Mouse (Mus musculus): ENCODE measurements around the gene Ggcx.
A peak's percentile ranks its signal among the peaks of the same experiment; 100 is the strongest.
"Not testable (repeated sequence)": the region's sequence is repeated elsewhere in the genome, so short reads cannot be mapped to it uniquely, and the experiment has no call there.

The Ggcx gene

DNA sequence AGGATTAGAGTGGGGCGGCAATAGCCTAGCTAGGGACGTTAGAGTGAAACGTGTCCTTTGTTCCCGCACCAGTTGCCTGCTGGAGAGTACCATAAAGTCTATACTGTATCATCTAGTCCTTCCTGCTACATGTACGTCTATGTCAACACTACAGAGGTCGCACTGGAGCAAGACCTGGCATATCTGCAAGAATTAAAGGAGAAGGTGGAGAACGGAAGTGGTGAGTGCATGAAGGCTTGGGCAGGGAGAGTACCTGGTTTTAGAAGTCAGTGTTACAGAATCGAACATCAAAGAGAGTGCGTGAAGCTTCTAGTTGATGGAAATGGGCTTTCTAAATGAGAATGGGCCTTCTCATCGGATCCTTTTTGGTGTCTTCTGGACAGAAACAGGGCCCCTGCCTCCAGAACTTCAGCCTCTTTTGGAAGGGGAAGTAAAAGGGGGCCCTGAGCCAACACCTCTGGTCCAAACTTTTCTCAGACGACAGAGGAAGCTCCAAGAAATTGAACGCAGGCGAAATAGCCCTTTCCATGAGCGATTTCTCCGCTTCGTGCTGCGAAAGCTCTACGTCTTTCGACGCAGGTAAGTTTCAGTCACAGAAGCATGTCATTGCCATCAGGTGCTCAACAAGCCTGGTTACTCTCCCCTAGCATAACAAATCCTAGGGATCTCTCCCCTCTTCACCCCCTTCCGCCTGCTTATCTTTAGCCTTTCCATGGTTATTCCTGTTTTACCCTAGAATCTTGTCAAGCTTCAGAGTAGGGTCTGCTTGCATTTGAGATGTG is 15.1 kb downstream of the Ggcx start:
- no peak for DNase-seq (ENCODE audit: low read depth, low spot score)

DNA sequence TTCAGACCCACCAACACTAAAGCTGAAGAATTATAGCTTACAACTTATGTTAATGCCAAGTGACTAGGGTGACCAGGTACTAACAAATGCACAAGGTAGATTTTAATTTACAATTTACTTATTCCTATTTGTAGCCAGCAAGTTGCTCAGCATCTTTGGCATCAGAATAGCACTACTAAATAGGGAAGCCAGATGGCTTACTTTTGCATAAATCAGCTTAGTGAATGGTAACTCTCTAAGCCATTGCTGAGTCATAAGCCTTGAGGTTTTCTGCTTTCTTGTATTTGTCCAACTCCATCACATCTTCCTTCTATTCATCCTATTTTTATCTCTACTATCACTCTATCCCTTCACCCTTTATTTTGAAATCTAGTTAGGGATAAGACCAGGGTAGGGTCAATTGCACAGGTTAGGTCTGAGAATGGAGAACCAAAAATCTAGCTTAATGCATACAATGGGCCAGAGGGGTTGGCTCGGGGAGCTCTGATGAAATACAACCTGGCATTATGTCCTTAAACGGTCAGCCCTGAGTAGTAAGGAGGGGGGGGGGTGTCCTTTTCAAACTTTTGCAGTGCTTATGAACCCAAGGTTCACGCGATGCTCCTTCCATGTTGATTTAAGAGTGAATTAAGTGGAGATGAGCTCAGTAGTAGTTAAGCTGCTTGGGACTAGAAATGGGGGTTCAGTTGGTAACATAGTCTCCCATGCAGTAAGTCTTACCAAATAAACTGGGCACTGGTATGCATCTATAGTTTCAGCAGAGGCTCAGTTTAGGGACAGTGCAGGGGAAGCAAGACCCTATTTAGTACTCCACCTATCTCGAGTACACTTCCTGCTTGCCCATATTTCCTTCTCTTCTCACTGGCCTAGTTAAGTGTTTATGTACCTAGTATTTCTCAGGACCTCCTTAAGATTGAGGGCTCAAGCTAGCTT is 17.1 kb downstream of the Ggcx start:
- DNase-seq (ENCODE audit: low read depth, low spot score): no peak

DNA sequence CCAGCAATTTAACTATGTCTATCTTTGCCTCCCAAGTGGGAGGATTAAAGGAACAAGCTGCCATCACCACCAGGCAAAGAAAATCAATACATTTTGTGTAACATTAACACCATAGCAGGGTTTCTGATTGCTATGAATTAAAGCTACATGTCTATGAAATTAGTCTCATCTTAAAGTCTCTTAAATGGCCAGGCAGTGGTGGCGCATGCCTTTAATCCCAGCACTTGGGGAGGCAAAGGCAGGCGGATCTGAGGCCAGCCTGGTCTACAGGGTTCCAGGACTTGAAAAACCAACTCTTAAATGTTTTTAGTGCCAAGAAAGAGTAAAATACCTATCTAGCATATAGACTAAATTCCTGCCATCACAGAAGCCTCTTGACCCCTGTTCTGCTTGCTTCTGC is 18.0 kb downstream of the Ggcx start:
- no peak for DNase-seq (ENCODE audit: low read depth, low spot score)

DNA sequence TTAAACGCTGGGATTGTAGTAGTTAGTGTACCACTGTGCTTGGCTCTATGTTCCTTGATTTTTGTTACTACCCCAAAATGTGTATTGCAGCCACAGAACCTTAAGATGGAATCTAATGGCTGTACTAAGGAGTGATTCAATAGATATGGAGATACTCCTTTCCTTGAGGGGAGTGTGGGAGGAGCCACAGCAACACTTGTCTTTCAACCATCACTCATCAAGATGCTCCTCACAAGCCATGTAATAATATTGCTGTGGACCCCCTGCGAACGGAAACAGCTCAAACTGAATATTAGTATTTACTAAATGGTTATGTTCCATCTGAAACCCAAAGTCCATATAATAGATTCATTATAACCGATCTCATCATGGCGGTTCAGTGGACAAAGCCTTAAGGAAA is 24.1 kb downstream of the Ggcx start:
- no peak for DNase-seq (ENCODE audit: low read depth, low spot score)

DNA sequence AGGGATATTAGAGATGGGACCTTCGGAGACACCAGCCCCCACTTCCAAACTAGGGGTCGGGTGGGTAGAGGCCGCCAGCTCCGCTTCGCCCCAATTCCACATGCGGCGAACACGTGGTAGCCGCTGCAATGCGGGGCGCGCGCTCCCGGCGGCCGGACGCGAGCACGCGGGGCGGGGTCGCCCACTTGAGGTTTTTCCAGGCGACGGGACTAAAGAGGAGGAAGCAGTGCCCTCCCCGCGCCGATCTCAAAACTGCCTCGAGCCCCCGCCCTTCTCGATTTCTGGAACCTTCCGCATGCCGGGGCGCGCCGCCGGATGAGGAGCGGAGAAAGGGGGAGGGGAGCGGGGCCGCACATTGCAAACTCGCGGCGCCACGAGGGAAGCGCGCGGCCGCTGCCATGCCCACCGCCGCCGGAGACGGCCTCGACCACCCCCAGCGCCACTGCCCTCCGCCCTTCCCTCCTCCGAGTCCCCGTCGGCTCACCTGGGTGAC is 24.8 kb downstream of the Ggcx start:
- DNase-seq (ENCODE audit: low read depth, low spot score): peak; percentile 69

DNA sequence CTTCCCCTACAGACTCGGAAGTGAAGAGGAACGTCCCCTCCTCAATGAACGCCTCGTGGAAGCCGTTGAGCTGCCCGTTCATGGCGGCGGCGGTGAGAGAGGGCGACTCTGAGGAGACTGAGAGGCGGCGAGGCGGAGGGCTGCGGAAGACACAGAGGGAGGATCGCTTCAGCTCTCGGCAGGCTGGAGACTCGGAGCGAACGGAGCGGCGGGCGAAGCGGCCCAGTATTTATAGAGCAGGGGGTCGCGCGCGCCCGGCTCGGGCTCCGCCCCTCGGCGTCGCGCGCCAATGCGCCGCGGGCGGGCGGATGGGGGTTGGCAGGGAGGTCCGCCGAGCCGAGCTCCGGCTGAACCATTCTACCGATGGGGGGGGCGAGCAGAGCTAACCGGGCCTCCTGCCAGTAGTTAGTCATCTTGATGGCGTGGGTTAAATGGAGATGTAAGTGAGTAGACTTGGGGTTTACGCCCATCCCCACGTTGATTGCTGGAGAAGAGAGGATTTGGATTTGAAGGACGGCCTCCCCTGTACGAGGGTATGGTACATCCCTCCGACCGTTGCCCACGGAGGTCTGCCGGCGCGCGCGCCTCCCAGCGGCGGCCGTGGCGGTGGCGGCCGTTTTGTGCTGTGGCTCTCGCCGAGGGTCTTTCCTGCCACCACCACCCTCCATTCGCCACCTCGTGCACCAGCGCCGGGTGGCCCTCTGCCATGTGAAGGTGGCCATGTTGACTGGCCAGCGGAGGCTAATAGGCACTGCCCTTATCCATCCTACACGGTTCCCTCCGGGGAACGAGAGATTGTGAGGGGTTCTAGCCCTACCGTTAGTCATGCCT is 25.5 kb downstream of the Ggcx start, which contains the start of gene Mat2a:
Gene Mat2a, minus strand, starts transcription at position 204 of the 831 bp plus-strand sequence.
- DNase-seq (ENCODE audit: low read depth, low spot score): peak; percentile 92

DNA sequence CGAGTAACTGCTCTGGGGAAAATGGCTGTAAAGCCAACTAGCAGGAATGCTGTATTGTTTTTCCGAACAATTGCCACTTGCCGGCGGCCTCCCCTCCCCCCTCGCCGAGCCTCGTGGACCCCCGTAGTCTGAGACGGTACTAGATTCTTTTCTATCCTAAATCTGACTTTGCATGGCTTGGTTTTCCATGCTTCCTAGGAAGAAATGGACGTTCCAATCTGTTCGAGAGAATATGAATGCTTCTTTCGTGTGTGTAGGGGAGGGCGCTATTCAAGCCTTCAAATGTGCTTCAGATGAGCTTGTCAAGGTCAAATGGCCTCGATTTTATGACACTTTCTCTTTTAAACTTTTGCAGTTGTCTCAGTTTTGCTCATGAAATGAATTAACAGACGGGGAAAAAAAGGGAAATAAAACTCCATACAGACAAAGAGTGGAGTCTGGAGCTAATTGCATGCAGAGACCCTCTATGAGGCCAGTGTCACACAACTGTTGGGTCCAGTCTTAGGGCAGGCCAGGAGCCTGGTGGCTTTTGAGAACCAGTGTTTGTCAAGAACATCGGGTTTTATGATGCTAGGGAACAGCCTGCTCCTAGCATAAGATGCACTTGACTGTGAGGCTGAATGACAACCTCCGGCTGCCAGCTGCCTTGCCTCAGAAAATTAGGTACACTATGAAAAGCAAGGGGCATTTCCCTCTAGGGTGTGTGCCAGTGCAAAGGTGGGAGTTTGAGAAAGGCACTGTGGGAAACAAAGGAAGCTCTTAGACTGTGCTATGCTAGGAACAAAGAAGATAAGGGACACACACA is 26.3 kb downstream of the Ggcx start:
- DNase-seq (ENCODE audit: low read depth, low spot score): no peak

DNA sequence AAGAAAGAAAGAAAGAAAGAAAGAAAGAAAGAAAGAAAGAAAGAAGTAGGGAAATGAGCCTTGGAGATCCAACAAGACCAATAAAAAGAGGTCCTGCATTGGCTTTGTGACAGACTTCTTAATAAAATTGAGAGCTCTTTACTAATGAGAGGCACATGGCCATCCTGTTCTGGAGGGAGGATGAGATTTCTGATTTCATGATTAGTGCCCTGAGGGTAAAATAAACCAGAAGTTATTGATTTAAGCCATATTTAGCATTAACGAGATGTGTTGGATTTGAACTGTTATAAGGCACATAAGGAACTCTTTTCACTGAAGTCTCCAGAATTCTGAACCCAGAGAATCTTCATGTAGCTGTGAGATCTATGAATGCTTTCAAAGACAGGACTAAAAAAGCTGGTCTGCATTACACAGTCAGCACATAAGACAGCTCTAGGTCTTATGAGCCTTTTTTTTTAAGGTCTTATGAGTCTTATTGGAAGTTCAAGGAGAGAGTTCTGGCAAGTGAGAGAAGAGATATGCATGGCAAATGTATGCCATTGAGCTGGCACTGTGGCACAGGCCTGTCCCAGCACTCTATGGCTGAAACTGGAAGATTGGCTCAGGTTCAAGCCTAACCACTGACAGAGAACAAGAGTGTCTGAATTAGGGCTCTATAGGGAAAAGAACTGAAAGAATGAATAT is 29.0 kb downstream of the Ggcx start:
- DNase-seq (ENCODE audit: low read depth, low spot score): no peak

DNA sequence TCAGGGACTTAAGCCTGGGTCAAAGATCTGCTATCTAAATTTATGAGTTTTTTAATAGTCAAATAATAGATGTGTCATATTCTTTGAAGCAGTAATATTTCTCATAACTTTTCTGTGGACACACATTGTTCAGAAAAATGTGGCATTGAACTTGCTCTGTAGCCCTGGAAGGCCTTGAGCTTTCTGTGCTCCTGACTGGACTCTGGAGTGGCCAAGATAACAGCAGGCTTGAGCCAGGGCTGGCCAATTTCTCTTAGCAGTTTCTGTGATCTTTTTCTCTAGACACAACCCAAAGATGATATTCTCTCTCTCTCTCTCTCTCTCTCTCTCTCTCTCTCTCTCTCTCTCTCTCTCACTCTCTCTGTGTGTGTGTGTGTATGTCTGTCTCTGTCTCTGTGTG is 30.9 kb downstream of the Ggcx start:
- no peak for DNase-seq (ENCODE audit: low read depth, low spot score)

DNA sequence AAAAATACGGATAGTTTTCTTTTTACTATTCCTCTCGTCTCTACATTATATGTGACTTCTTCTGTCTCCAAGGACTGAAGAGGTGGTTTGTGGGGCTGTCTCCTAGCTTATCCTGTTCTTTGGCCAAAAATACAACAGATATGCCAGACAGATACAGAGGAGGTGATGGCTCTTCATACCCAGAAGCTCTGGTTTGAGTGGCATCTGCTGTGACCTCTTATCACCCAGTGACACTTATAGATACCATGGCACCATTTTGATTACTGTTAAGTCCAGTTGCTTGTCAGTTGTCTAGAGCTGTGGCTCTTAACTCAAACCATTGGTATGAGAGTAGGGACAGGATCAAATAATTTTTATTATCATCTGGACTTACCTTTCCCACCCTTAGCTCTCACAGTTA is 33.4 kb downstream of the Ggcx start:
- no peak for DNase-seq (ENCODE audit: low read depth, low spot score)

DNA sequence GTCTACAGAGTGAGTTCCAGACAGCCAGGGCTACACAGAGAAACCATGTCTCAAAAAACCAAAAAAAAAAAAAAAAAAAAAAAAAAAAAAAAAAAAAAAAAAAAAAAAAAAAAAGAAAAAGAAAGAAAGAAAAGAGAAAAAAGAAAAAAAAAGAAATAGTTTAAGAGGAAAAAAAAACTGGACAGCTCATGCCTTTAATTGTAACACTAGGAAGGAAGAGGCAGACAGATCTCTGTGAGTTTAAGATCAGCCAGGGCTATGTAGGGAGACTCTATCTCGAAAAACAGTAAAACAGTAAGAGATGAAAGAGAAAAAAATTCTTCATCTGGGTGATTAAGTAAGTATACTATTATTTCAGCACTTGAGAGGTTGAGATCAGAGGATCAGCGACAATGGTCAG is 37.7 kb downstream of the Ggcx start:
- DNase-seq (ENCODE audit: low read depth, low spot score): not testable (repeated sequence)

DNA sequence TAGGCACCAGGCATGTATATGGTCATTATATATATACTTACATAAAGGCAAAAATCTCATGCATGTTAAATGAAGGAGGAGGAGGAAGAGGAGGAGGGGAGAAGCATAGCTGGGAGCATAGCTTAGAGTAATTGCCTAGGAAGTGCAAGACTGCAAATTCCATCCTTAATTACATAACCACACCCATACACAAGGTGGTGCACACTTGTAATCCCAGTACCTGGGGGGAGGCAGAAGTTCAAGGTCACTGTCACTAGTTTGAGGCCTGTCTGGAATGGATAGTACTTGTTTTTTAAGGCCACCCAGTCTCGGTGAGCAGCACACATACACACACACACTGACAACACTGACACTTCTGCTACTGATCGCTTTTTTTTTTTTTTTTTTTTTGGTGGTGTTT is 38.2 kb downstream of the Ggcx start:
- no peak for DNase-seq (ENCODE audit: low read depth, low spot score)

DNA sequence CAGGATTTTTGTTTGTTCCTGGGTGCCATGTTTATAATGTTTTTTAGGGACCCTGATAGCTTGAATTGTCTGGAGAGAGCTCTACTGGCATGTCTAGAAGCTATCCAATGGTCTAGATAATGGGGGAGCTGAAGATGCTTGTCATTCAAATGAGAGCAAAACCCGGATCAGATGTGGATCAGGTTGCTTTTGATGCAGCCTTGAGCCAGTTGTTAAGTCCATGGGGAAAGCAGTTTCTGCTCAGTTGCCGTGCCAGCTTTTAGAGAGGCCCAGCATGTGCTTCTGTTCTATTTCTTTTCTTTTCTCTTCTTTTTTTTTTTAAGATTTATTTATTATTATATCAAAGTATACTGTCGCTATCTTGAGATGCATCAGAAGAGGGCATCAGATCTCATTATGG is 39.5 kb downstream of the Ggcx start:
- no peak for DNase-seq (ENCODE audit: low read depth, low spot score)

DNA sequence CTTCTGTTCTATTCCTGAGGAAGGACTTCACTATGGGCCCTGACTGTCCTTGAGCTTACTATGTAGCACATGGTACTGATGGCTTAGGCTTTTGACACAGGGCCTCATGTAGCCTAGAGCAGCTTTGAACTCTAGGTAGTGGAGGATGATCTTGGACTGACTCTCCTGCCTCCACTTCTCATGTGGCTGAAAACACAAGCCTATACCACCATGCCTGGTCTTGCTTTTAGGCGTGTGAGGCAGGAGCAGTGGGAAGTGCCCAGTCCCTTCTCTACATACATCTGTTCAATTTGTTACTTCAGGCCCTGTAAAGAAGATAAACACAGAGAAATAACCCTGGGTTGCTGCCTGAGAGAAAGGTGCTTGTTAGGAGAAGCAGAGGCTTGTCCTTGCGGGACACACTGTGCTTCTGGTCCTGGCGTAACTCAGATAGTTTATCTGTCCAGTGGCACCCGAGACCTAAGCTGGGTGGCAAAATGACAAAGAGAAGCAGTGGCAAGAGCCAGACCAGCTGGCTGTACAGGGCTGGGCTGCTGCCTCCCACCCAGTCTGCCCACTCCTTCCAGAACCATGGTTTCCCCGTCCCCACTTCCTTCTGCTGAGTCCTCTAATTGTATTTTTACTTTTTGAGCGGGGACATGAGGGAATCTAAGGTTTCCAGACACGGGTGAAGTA is 40.1 kb downstream of the Ggcx start:
- DNase-seq (ENCODE audit: low read depth, low spot score): no peak

DNA sequence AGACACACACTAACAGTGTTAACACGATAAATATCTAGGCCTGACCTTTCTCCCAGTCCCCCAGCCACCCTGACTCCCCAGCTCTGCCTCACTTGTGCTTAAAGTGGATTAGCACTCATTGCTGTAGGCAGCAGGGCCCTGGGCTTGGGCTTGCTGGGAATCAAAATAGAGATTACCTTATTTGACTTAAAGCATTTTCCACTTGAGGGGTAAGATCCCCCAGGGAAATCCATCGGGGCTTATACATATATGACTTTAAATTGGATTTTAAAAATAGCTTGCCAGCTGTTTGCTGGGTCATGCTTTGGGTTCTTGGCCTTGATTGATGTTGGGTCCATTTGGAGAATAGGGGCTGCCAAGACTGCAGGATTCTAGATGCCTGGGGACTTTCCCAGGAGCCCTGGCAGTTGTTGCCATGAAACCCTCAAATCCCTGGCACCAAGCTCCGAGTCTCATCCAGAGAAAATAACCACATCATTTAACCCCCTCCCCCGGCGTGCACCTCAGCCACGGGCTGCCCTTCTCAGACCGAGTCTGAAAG is 40.8 kb downstream of the Ggcx start:
- DNase-seq (ENCODE audit: low read depth, low spot score): no peak

DNA sequence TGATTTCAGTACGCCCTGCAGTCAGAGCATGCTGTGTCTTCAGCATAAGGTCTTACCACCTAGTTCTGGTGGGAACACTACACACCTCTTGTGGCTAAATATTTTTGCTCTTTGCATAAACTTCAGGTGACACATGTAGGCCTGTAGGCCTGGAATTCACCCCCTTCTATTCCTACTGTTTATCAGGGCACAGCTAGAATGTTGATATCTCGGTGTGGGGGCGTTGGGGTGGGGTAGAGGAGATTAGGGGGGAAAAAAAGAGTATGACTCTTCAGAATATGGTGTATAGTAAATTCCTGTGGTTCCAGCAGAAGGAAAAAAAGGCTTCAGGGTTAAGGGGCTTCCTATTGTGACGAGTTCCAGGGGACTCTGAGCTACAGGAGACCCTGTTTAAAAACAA is 42.5 kb downstream of the Ggcx start:
- no peak for DNase-seq (ENCODE audit: low read depth, low spot score)

DNA sequence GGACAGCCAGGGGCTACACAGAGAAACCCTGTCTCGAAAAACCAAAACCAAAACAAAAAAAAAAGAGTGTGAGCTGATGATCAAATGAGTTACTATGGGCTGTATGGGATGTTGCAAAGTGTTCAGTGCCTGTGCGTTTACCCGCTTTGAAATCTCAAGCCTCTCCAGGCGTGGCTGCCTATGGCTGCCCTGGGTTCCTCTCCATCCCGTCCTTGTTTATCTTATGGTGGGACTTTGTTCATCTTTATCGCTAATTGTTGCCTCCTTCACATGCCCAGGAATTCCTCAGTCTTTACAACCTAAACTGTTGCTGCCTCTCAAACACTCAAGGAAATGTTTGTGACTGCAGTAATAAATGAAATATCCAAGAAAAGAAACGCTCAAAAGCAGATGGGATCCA is 44.3 kb downstream of the Ggcx start:
- DNase-seq (ENCODE audit: low read depth, low spot score): no peak

DNA sequence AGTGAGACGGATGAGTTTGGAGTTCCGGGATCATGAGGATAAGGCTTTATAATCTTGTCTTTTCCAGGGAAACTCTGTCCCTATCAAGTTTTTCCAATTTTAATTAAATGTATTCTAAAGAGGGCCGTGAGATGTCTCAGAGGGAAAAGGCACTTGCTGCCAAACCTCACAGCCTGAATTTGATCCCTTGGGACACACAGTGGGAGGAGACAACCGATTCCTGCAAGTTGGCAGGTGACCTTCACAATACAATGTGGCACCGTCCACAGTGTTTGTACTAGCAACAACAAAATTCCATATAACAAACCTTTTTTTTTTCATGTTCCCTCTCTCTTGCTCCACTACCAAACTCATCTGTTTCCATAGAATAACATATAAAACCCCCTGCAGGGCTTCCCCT is 44.8 kb downstream of the Ggcx start:
- no peak for DNase-seq (ENCODE audit: low read depth, low spot score)

DNA sequence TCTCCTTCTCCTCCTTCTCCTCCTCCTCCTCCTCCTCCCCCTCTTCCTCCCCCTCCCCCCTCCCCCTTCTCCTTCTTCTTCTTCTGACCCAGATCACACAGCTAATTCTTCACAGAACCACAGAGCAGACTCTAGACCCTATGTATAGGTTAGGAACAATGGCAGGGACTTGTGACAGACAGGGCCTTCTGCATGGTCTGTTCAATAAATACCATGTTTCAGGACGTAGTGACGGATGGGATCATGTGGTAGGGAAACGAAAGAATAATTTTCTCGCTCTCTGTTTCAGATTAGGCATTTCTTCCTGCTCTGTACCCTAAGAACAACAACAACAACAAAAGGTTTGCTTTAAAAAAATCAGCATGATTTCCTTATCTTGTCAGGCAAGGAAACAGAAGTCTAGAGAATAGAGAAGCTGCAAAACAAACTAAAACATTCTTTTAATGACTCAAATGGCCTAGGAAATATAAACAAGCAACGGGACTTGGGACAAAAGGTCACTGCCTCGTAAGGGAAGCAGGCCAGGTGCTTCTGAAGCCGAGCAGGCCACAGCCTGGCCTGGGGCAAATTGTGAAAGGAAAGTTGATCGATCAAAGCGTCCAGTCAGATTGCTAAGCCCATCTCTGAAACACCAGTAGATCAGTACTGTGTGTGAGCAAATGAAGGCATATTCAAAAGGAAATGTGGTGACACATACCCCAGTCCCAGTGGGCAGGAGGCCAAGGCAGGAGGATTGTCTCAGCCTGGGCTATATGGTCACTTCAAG is 46.1 kb downstream of the Ggcx start:
- no peak for DNase-seq (ENCODE audit: low read depth, low spot score)
